Mouse (Mus musculus) midbrain, embryonic 10.5 days (tissue): ENCODE measurements around the gene Ccdc146. TPM values are rescaled to one million over a fixed set of nuclear protein-coding genes. Genes with fewer than 3 reads are reported as not detected.
"Not testable (repeated sequence)": the region's sequence is repeated elsewhere in the genome, so short reads cannot be mapped to it uniquely, and the experiment has no call there.

Experiments
- DNase-seq: peaks from one replicate; pipeline ENCODE4 v3.0.0-alpha.2; 2017; ENCODE audit warnings: low spot score
- H3K27ac ChIP-seq: fragments of 300-500 bp; sonication (generic); replicated peaks from 2 replicates; pipeline ENCODE4 v1.5.1; 2016; ENCODE audit warnings: mild to moderate bottlenecking
- H3K27me3 ChIP-seq: fragments of 300-500 bp; sonication (generic); 2 replicates; pipeline ENCODE4 v1.6.1; 2016; ENCODE audit warnings: low read depth, mild to moderate bottlenecking; ENCODE audit not compliant: poor library complexity, severe bottlenecking
- H3K36me3 ChIP-seq: fragments of 300-500 bp; sonication (generic); 2 replicates; pipeline ENCODE4 v1.6.1; 2016; ENCODE audit warnings: mild to moderate bottlenecking, moderate library complexity
- H3K4me1 ChIP-seq: fragments of 300-500 bp; sonication (generic); 2 replicates; pipeline ENCODE4 v1.6.1; 2016
- H3K4me3 ChIP-seq: fragments of 300-500 bp; sonication (generic); 2 replicates; pipeline ENCODE4 v1.5.1; 2016; ENCODE audit warnings: mild to moderate bottlenecking, moderate library complexity
- H3K9me3 ChIP-seq: fragments of 300-500 bp; sonication (generic); replicated peaks from 2 replicates; pipeline ENCODE4 v1.6.1; 2016; ENCODE audit warnings: mild to moderate bottlenecking
- WGBS: fragments of 180-500 bp; shearing (Covaris S2); methylation state at CpG from one replicate; pipeline ENCODE4 v1.1.7; 2016; 5-methylcytosine and 5-hydroxymethylcytosine counted together
- polyA plus RNA-seq: library from polyadenylated mRNA; unstranded; fragments of >200 nt; fragmentation: Nextera tagmentation; extraction: Ambion mirVana; gene quantifications from 2 replicates; pipeline ENCODE4 v1.2.1, GENCODE M21; 2016

The Ccdc146 gene
- polyA plus RNA-seq, 1 experiment from 2014 or later = 0.12 TPM

GRCm38 (mm10) chr5:21300058-21300457, 124.4 kb downstream of the Ccdc146 start:
- Histone ChIP-seq H3K27ac (no peak overlapping the region), H3K9me3 (no peaks in the 10 kb centered on the region), H3K36me3 (no peaks in the 10 kb centered on the region), H3K4me1 (no peaks in the 10 kb centered on the region), H3K4me3 (no peak overlapping the region), H3K27me3 (no peaks in the 10 kb centered on the region)
- WGBS = 87% methylated on average over 3 of the region's 3 CpGs
- DNase-seq = no peak

GRCm38 (mm10) chr5:21299076-21299755, 125.3 kb downstream of the Ccdc146 start:
- no peaks in the 10 kb centered on the region for H3K4me1 ChIP-seq
- H3K4me3 ChIP-seq = no peak overlapping the region
- no peak for DNase-seq
- 90% methylated on average over 21 of the region's 21 CpGs for WGBS
- no peak overlapping the region for H3K27ac ChIP-seq
- no peaks in the 10 kb centered on the region for H3K27me3 ChIP-seq
- H3K36me3 ChIP-seq = no peaks in the 10 kb centered on the region
- H3K9me3 ChIP-seq = no peaks in the 10 kb centered on the region

GRCm38 (mm10) chr5:21295683-21296082, 128.8 kb downstream of the Ccdc146 start:
- H3K36me3 ChIP-seq = no peaks in the 10 kb centered on the region
- DNase-seq = no peak
- no peak overlapping the region for H3K27ac ChIP-seq
- H3K4me1 ChIP-seq = no peaks in the 10 kb centered on the region
- H3K27me3 ChIP-seq = no peaks in the 10 kb centered on the region
- H3K9me3 ChIP-seq = no peaks in the 10 kb centered on the region
- 89% methylated on average over 8 of the region's 8 CpGs for WGBS
- no peak overlapping the region for H3K4me3 ChIP-seq

GRCm38 (mm10) chr5:21290594-21290993, 133.9 kb downstream of the Ccdc146 start:
- H3K27ac ChIP-seq = no peak overlapping the region
- no peaks in the 10 kb centered on the region for H3K9me3 ChIP-seq
- no peaks in the 10 kb centered on the region for H3K4me1 ChIP-seq
- WGBS = 94% methylated on average over 8 of the region's 8 CpGs
- H3K27me3 ChIP-seq = no peaks in the 10 kb centered on the region
- no peak overlapping the region for H3K4me3 ChIP-seq
- no peak for DNase-seq
- H3K36me3 ChIP-seq = no peaks in the 10 kb centered on the region

GRCm38 (mm10) chr5:21288658-21289435, 135.6 kb downstream of the Ccdc146 start:
- Histone ChIP-seq H3K36me3 (no peaks in the 10 kb centered on the region), H3K9me3 (no peaks in the 10 kb centered on the region), H3K4me3 (no peak overlapping the region), H3K27me3 (no peaks in the 10 kb centered on the region), H3K4me1 (no peaks in the 10 kb centered on the region), H3K27ac (no peak overlapping the region)
- DNase-seq = no peak
- 85% methylated on average over 7 of the region's 7 CpGs for WGBS

GRCm38 (mm10) chr5:21283356-21284062, 141.0 kb downstream of the Ccdc146 start:
- no peak for DNase-seq
- WGBS = 95% methylated on average over 12 of the region's 12 CpGs
- no peaks in the 10 kb centered on the region for H3K27me3 ChIP-seq
- no peak overlapping the region for H3K27ac ChIP-seq
- no peak overlapping the region for H3K4me3 ChIP-seq
- no peaks in the 10 kb centered on the region for H3K4me1 ChIP-seq
- H3K36me3 ChIP-seq = no peaks in the 10 kb centered on the region
- no peaks in the 10 kb centered on the region for H3K9me3 ChIP-seq

- not testable (repeated sequence) for H3K36me3 ChIP-seq, H3K27me3 ChIP-seq, DNase-seq, H3K4me1 ChIP-seq, H3K27ac ChIP-seq, H3K9me3 ChIP-seq, H3K4me3 ChIP-seq
- 61% methylated on average over 2 of the region's 2 CpGs for WGBS
Measured at GRCm38 (mm10) chr5:21277685-21278084, 146.8 kb downstream of the Ccdc146 start.

- Histone ChIP-seq H3K4me3 (no peak overlapping the region), H3K27ac (no peak overlapping the region), H3K4me1 (peaks cover 26% of the 10 kb centered on the region)
Measured at GRCm38 (mm10) chr5:21271386-21272354, 152.8 kb downstream of the Ccdc146 start.

GRCm38 (mm10) chr5:21270756-21271155, 153.7 kb downstream of the Ccdc146 start:
- no peaks in the 10 kb centered on the region for H3K9me3 ChIP-seq
- no peak overlapping the region for H3K27ac ChIP-seq
- 92% methylated on average over 4 of the region's 4 CpGs for WGBS
- H3K4me3 ChIP-seq = no peak overlapping the region
- no peaks in the 10 kb centered on the region for H3K36me3 ChIP-seq
- H3K4me1 ChIP-seq = peaks cover 26% of the 10 kb centered on the region
- no peak for DNase-seq
- H3K27me3 ChIP-seq = 0 out of 2 replicates have a peak, but pooled peaks cover 5% of the 10 kb centered on the region

More at GRCm38 (mm10) chr5:21271386-21272354, 152.8 kb downstream of the Ccdc146 start:
- no peaks in the 10 kb centered on the region for H3K36me3 ChIP-seq
- 0 out of 2 replicates have a peak, but pooled peaks cover 5% of the 10 kb centered on the region for H3K27me3 ChIP-seq
- H3K9me3 ChIP-seq = no peaks in the 10 kb centered on the region
- no peak for DNase-seq
- 41% methylated on average over 9 of the region's 9 CpGs for WGBS

- whole genome bisulfite sequencing = 83% methylated on average over 5 of the region's 5 CpGs
- 0 out of 2 replicates have a peak, but pooled peaks cover 2% of the 10 kb centered on the region for H3K27me3 ChIP-seq
- H3K36me3 ChIP-seq = no peaks in the 10 kb centered on the region
- no peak for DNase-seq
- H3K27ac ChIP-seq = no peak overlapping the region
- H3K9me3 ChIP-seq = no peaks in the 10 kb centered on the region
- H3K4me1 ChIP-seq = peaks cover 24% of the 10 kb centered on the region
- H3K4me3 ChIP-seq = no peak overlapping the region
Measured at GRCm38 (mm10) chr5:21269446-21269845, 155.0 kb downstream of the Ccdc146 start.

- WGBS = 86% methylated on average over 2 of the region's 2 CpGs
- H3K27ac ChIP-seq = no peak overlapping the region; the same call in 1 of the 2 replicates
- no peak for DNase-seq
- peaks cover 34% of the 10 kb centered on the region for H3K4me1 ChIP-seq
- H3K36me3 ChIP-seq = no peaks in the 10 kb centered on the region
- H3K9me3 ChIP-seq = no peaks in the 10 kb centered on the region
- H3K4me3 ChIP-seq = no peak overlapping the region
- H3K27me3 ChIP-seq = no peaks in the 10 kb centered on the region
Measured at GRCm38 (mm10) chr5:21267090-21267489, 157.4 kb downstream of the Ccdc146 start.

- WGBS = 32% methylated on average over 4 of the region's 4 CpGs
- Histone ChIP-seq H3K27me3 (no peaks in the 10 kb centered on the region), H3K4me3 (no peak overlapping the region), H3K9me3 (no peaks in the 10 kb centered on the region), H3K4me1 (peaks cover 35% of the 10 kb centered on the region), H3K36me3 (no peaks in the 10 kb centered on the region), H3K27ac (peak overlapping the region; percentile 87; the same call in 1 of the 2 replicates)
- DNase-seq = peak; percentile 85
Measured at GRCm38 (mm10) chr5:21265049-21265448, 159.4 kb downstream of the Ccdc146 start.
